Mouse (Mus musculus): ENCODE results near the gene Slco4c1. TPM values are rescaled to one million over a fixed set of nuclear protein-coding genes. Genes with fewer than 3 reads are reported as not detected.

Gene Slco4c1
- polyA plus RNA-seq, 1 experiment from 2014 or later, result 30.6 TPM

DNA sequence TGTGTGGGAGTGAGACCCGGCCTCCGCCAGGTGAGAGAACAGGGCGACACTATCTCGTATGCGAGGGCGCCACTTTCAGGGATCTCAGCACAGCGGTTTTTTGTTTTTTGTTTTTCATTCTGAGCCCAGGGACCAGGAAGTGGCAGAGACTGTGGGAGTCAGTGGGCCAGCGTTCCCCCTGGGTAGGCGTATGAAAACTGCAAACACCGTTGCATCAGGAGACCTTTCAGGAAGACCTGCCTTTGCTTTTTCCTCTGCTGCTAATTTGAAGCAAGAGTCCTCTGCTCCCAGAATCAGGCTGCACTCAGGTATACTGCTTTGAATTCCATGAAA lies 356 bp upstream of the Slco4c1 start:
- Histone ChIP-seq H3K4me2 (replicated peaks; ENCODE audit: low read depth, low read length) (peak overlapping the region; percentile 70), H3K27me3 (replicated peaks; ENCODE audit: insufficient read depth, low read length) (no peaks in the 10 kb centered on the region), H3K9ac (replicated peaks; ENCODE audit: low read depth) (peak overlapping the region; percentile 41; the same call in 1 of the 2 replicates), H3K36me3 (ENCODE audit: insufficient read depth, low read length) (no peaks in the 10 kb centered on the region), H3K4me3 (ENCODE audit: low read depth, low read length) (peak overlapping the region; percentile 51), H3K27ac (ENCODE audit: low read length) (no peak overlapping the region; the same call in 1 of the 2 replicates), H3K9me3 (ENCODE audit: low read length) (no peaks in the 10 kb centered on the region), H3K4me1 (ENCODE audit: insufficient read depth, low read depth, low read length) (peaks cover 8% of the 10 kb centered on the region; the same call in 1 of the 2 replicates)
- WGBS, result 1% methylated on average over 10 of the region's 10 CpGs
- ATAC-seq (peak; percentile 7; the same call in 1 of the 2 replicates), DNase-seq (ENCODE audit: low spot score) (no peak)
- TF ChIP-seq CTCF (IDR thresholded peaks at IDR 0.05) (no peak), EP300 (IDR thresholded peaks at IDR 0.05) (no peak)

DNA sequence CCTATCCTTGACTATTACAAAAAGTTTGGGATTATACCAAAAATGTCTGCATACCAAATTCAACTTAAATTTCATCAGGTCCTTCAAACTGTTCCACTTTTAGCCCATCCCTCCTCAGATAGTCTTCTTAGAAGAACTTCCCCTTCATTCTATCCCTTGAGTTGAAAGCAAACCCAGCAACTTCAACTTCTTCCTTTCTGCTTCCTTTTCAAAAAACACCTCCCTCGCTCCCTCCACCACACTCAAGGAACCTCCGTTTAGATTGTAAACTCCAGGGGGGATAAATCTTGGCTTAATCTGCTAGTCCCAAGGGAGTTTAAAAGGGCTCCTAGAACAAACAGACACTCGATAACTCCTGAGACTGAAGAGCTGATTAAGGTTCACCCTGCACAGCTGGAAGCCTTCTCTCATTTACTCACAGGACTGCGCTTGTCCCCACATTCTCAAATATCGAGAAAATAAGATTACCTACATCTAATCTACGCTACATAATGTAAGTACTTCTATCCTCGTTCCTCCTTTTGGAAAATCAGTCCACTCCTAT lies 1.1 kb downstream of the Slco4c1 start:
- TF ChIP-seq EP300 (IDR thresholded peaks at IDR 0.05) (no peak), CTCF (IDR thresholded peaks at IDR 0.05) (no peak)
- Histone ChIP-seq H3K36me3 (ENCODE audit: insufficient read depth, low read length) (no peaks in the 10 kb centered on the region), H3K27ac (ENCODE audit: low read length) (no peak overlapping the region), H3K27me3 (replicated peaks; ENCODE audit: insufficient read depth, low read length) (no peaks in the 10 kb centered on the region), H3K4me3 (ENCODE audit: low read depth, low read length) (peak overlapping the region; percentile 51), H3K4me2 (replicated peaks; ENCODE audit: low read depth, low read length) (peak overlapping the region; percentile 70), H3K9me3 (ENCODE audit: low read length) (no peaks in the 10 kb centered on the region), H3K4me1 (ENCODE audit: insufficient read depth, low read depth, low read length) (peaks cover 8% of the 10 kb centered on the region; the same call in 1 of the 2 replicates), H3K9ac (replicated peaks; ENCODE audit: low read depth) (no peak overlapping the region)
- WGBS, result 4% methylated on average over 7 of the region's 7 CpGs
- DNase-seq (ENCODE audit: low spot score), result no peak
- no peak for ATAC-seq

DNA sequence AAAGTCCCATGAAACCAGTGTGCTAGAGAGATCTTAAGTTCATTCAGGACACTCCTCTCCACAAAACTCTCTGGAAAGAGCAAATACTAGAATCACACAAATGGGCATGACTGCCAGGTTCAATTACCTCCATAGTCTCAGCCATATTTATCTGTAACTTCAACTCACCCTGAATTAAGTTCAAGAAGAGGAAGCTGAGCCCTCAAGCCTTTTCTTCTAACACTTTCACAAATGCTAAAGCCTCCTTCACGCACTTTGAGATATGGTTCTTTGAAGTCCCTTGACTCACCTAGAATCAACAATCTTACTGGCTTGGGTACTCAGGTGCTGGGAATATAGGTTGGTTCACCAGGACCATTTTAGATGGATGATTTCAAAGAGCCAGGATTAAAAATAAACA lies 3.2 kb downstream of the Slco4c1 start:
- WGBS, result 45% methylated on average over 1 of the region's 1 CpGs
- H3K4me1 ChIP-seq (ENCODE audit: insufficient read depth, low read depth, low read length), result peaks cover 8% of the 10 kb centered on the region; the same call in 1 of the 2 replicates

DNA sequence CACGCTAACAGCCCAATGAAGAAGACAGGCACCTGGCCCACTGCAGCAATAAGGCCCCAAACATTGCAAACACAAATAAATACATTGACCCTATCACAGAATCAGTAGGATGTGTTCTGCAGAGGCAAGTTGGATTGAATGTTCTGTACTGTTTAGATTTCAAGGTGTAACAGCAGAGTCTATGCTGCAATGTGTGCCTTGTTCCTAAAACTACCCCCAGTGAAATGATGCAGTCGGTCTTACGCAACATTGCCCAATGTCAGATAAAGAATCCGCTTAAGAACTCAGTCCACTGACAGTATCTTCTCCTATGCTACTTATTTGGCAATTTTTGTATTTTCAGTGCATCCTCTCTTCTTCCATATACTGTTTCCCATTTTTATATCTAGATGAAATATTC lies 6.0 kb downstream of the Slco4c1 start:
- no peak overlapping the region for H3K27ac ChIP-seq (ENCODE audit: low read length)
- H3K4me1 ChIP-seq (ENCODE audit: insufficient read depth, low read depth, low read length), result no peaks in the 10 kb centered on the region
- DNase-seq (ENCODE audit: low spot score), result no peak
- no peak for ATAC-seq
- no peak overlapping the region for H3K4me3 ChIP-seq (ENCODE audit: low read depth, low read length)
- no peaks in the 10 kb centered on the region for H3K27me3 ChIP-seq (replicated peaks; ENCODE audit: insufficient read depth, low read length)
- H3K9me3 ChIP-seq (ENCODE audit: low read length), result no peaks in the 10 kb centered on the region
- 74% methylated on average over 4 of the region's 4 CpGs for WGBS
- TF ChIP-seq EP300 (IDR thresholded peaks at IDR 0.05) (no peak), CTCF (IDR thresholded peaks at IDR 0.05) (no peak)
- H3K36me3 ChIP-seq (ENCODE audit: insufficient read depth, low read length), result no peaks in the 10 kb centered on the region
- no peak overlapping the region for H3K4me2 ChIP-seq (replicated peaks; ENCODE audit: low read depth, low read length)
- H3K9ac ChIP-seq (replicated peaks; ENCODE audit: low read depth), result no peak overlapping the region

More for the DNA sequence above, 3.2 kb downstream of the Slco4c1 start:
- DNase-seq (ENCODE audit: low spot score) (peak; percentile 81), ATAC-seq (peak; percentile 66)
- H3K4me3 ChIP-seq (ENCODE audit: low read depth, low read length), result no peak overlapping the region
- H3K9me3 ChIP-seq (ENCODE audit: low read length), result no peaks in the 10 kb centered on the region
- TF ChIP-seq CTCF (IDR thresholded peaks at IDR 0.05) (no peak), EP300 (IDR thresholded peaks at IDR 0.05) (no peak)
- H3K27me3 ChIP-seq (replicated peaks; ENCODE audit: insufficient read depth, low read length), result no peaks in the 10 kb centered on the region
- H3K9ac ChIP-seq (replicated peaks; ENCODE audit: low read depth), result no peak overlapping the region
- no peak overlapping the region for H3K4me2 ChIP-seq (replicated peaks; ENCODE audit: low read depth, low read length)
- no peaks in the 10 kb centered on the region for H3K36me3 ChIP-seq (ENCODE audit: insufficient read depth, low read length)
- H3K27ac ChIP-seq (ENCODE audit: low read length), result no peak overlapping the region

DNA sequence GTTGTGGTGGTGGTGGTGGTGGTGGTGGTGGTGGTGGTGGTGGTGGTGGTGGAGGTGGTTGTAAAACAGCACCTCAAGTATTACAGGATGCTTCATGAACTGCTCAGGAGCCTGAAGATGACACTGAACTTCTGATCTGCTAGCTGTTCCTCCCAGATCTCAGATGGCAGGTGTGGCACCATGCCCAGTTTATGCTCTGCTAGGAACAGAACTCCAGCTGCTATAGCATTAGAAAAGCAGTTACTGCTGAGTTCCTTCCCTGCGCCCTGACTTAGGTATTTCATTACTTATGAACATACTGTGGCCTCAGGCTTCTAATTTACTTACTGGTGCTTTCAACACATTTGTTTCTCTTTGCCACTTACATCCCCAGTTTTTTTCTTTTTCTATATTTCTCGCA lies 7.9 kb downstream of the Slco4c1 start:
- ATAC-seq, result no peak
- Histone ChIP-seq H3K4me3 (ENCODE audit: low read depth, low read length) (no peak overlapping the region), H3K36me3 (ENCODE audit: insufficient read depth, low read length) (no peaks in the 10 kb centered on the region), H3K27ac (ENCODE audit: low read length) (no peak overlapping the region), H3K4me2 (replicated peaks; ENCODE audit: low read depth, low read length) (no peak overlapping the region), H3K9me3 (ENCODE audit: low read length) (no peaks in the 10 kb centered on the region), H3K9ac (replicated peaks; ENCODE audit: low read depth) (no peak overlapping the region), H3K27me3 (replicated peaks; ENCODE audit: insufficient read depth, low read length) (no peaks in the 10 kb centered on the region), H3K4me1 (ENCODE audit: insufficient read depth, low read depth, low read length) (no peaks in the 10 kb centered on the region)
- no peak for TF ChIP-seq EP300 (IDR thresholded peaks at IDR 0.05)
- TF ChIP-seq CTCF (IDR thresholded peaks at IDR 0.05), result no peak
- DNase-seq (ENCODE audit: low spot score), result no peak
- 66% methylated on average over 2 of the region's 2 CpGs for WGBS

DNA sequence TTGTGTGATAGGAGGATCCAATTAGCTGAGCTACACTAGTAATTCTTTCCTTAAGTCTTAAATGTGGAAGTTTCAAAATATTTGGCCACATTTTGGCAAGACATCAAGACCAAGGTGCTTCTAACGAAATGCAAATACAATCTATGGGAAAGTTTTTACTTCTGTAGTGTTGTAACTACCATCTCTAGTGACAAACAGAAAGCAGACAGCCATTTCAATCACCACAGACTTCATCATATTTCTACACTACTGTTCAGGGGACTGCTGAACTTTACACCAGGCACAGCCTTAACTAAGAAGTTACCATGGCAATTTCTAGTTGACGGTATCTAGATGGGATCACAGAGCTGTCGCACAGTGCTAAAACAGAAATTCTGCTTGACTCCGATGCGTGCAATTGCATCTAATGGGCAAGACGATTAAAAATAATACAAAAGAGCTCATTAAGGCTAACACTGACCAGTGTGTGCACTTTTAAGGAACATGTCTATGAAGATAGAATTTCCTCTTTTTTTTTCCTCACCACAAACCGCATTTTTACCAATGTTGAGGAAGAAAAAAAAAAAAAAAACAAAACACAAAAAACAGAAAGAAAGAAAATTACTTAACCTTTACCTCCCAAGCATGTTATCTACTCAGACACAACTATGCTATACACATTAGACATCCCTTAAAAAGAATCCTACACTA lies 11.8 kb downstream of the Slco4c1 start:
- H3K27ac ChIP-seq (ENCODE audit: low read length), result no peak overlapping the region
- WGBS, result 77% methylated on average over 7 of the region's 7 CpGs
- H3K4me2 ChIP-seq (replicated peaks; ENCODE audit: low read depth, low read length), result no peak overlapping the region
- TF ChIP-seq EP300 (IDR thresholded peaks at IDR 0.05) (no peak), CTCF (IDR thresholded peaks at IDR 0.05) (no peak)
- DNase-seq (ENCODE audit: low spot score), result no peak
- no peaks in the 10 kb centered on the region for H3K36me3 ChIP-seq (ENCODE audit: insufficient read depth, low read length)
- no peaks in the 10 kb centered on the region for H3K9me3 ChIP-seq (ENCODE audit: low read length)
- no peak overlapping the region for H3K9ac ChIP-seq (replicated peaks; ENCODE audit: low read depth)
- H3K4me1 ChIP-seq (ENCODE audit: insufficient read depth, low read depth, low read length), result no peaks in the 10 kb centered on the region
- no peaks in the 10 kb centered on the region for H3K27me3 ChIP-seq (replicated peaks; ENCODE audit: insufficient read depth, low read length)
- no peak overlapping the region for H3K4me3 ChIP-seq (ENCODE audit: low read depth, low read length)
- ATAC-seq, result no peak

Data from lung, postnatal 0 days (tissue).